Mouse (Mus musculus) G1E (cell line): ENCODE results near the gene Txnrd1.

Experiments
- CTCF ChIP-seq: IDR thresholded peaks from 2 replicates; pipeline ENCODE4 v1.5.1; 2012; ENCODE audit warnings: low read depth, low read length, inconsistent platforms, mixed read lengths
- GATA1 ChIP-seq: IDR thresholded peaks from 2 replicates; pipeline ENCODE4 v1.6.1; 2012; ENCODE audit warnings: borderline replicate concordance, low read length, inconsistent platforms, mixed read lengths

GRCm38 (mm10) chr10:82889447-82889973, 55.8 kb downstream of the Txnrd1 start:
- TF ChIP-seq CTCF, result no peak
- no peak for TF ChIP-seq GATA1
